Mouse (Mus musculus): ENCODE measurements around the gene Gsdma2. TPM values are rescaled to one million over a fixed set of nuclear protein-coding genes. Genes with fewer than 3 reads are reported as not detected.

Gsdma2 gene
- total RNA-seq, 2 experiments from 2014 or later, result not detected

GRCm38 (mm10) chr11:98698849-98699640 lies 52.5 kb downstream of the Gsdma2 start:
- no peak for DNase-seq (ENCODE audit: low spot score in 2 of 2)

GRCm38 (mm10) chr11:98699911-98700310 lies 53.4 kb downstream of the Gsdma2 start:
- DNase-seq (ENCODE audit: low spot score in 2 of 2), result peak; percentile 73 to 83

- no peak for DNase-seq (ENCODE audit: low spot score in 2 of 2)
These were observed 54.7 kb downstream of the Gsdma2 start, which contains the start of gene Csf3 for GRCm38 (mm10) chr11:98701213-98701670. TSS of gene Csf3 (plus strand) at chr11:98701263.

GRCm38 (mm10) chr11:98702323-98702722 lies 55.8 kb downstream of the Gsdma2 start:
- no peak for DNase-seq (ENCODE audit: low spot score in 2 of 2)

GRCm38 (mm10) chr11:98705021-98705420 lies 58.5 kb downstream of the Gsdma2 start:
- no peak for DNase-seq (ENCODE audit: low spot score in 2 of 2)

Other genes starting within 250 kb of the Gsdma2 start
- gene Pgap3, start 246.3 kb upstream of the Gsdma2 start, total RNA-seq (2021), result 10 to 100 TPM in 1 of 2 experiments, 1 to 10 TPM in 1; 9.4 to 10.3 TPM
- 1 to 10 TPM; 2.0 to 2.2 TPM for gene Erbb2, start 234.3 kb upstream of the Gsdma2 start, total RNA-seq (2021)
- gene Mien1, start 207.8 kb upstream of the Gsdma2 start, total RNA-seq (2021), result 100 to 1,000 TPM; 104 to 110 TPM
- 1 to 10 TPM; 3.6 to 4.3 TPM for gene Grb7, start 200.4 kb upstream of the Gsdma2 start, total RNA-seq (2021)
- under 1 TPM; 0.33 TPM for gene Ikzf3, start 100.7 kb upstream of the Gsdma2 start, total RNA-seq (2021)
- gene Zpbp2, start 95.7 kb upstream of the Gsdma2 start, total RNA-seq (2021), result not detected
- 10 to 100 TPM; 46.0 to 49.4 TPM for gene Ormdl3, start 59.4 kb upstream of the Gsdma2 start, total RNA-seq (2021)
- gene Lrrc3c, start 48.5 kb upstream of the Gsdma2 start, total RNA-seq (2021), result not detected
- gene Gm12355, start 21.1 kb upstream of the Gsdma2 start, total RNA-seq (2021), result 10 to 100 TPM; 11.7 to 12.1 TPM
- not detected for gene Gsdma3, start 20.4 kb upstream of the Gsdma2 start, total RNA-seq (2021)
- gene Gsdma, start 17.6 kb downstream of the Gsdma2 start, total RNA-seq (2021), result under 1 TPM in 1 of 2 experiments, not detected in 1; 0.14 TPM
- 100 to 1,000 TPM; 135 to 138 TPM for gene Psmd3, start 35.8 kb downstream of the Gsdma2 start, total RNA-seq (2021)
- not detected for gene Csf3, start 54.5 kb downstream of the Gsdma2 start, total RNA-seq (2021)
- 100 to 1,000 TPM; 108 to 127 TPM for gene Med24, start 82.7 kb downstream of the Gsdma2 start, total RNA-seq (2021)
- 100 to 1,000 TPM; 708 to 832 TPM for gene Thra, start 93.9 kb downstream of the Gsdma2 start, total RNA-seq (2021)
- 100 to 1,000 TPM in 1 of 2 experiments, 10 to 100 TPM in 1; 87.2 to 122 TPM for gene Nr1d1, start 128.6 kb downstream of the Gsdma2 start, total RNA-seq (2021)
- gene Msl1, start 148.8 kb downstream of the Gsdma2 start, total RNA-seq (2021), result 100 to 1,000 TPM; 182 to 185 TPM
- 10 to 100 TPM; 53.0 to 57.3 TPM for gene Casc3, start 158.1 kb downstream of the Gsdma2 start, total RNA-seq (2021)
- 100 to 1,000 TPM; 133 to 139 TPM for gene Rapgefl1, start 190.0 kb downstream of the Gsdma2 start, total RNA-seq (2021)
- 10 to 100 TPM; 73.3 to 75.5 TPM for gene Wipf2, start 216.9 kb downstream of the Gsdma2 start, total RNA-seq (2021)